Mouse (Mus musculus): ENCODE data around the gene Sft2d2. TPM values are rescaled to one million over a fixed set of nuclear protein-coding genes. Genes with fewer than 3 reads are reported as not detected.

Sft2d2 gene
- total RNA-seq, 1 experiment from 2014 or later = 22.3 TPM

DNA sequence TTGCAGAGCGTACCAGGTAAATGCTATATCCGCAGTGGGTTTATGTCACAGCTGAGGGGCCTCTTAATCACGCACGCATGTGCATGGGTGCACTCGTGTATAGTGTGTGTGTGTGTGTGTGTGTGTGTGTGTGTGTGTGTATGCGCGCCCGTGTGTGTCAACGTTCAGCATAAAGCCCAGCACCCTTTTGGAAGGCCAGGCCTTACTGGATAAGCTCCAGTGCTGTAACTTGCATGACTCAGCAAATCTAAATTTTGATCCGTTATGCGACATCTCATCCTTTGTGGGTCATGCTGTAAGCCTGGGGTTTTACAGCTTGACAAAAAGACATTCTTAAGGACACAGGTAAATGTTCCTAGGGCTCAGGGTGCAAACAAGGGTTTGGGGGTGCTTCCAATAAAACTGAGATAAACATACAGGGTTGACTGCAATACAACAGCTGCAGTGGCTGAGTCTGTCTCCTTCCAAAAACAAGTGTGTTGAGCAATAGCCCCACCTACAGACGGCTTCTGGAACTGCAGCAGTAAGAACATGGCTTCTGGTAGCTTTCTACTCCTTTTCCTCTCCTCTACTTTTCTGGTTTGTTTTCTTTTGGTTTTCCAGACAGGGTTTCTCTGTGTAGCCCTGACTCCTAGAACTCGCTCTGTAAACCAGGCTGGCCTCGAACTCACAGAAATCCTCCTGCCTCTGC, 61.9 kb downstream of the Sft2d2 start:
- DNase-seq = peak; percentile 72

DNA sequence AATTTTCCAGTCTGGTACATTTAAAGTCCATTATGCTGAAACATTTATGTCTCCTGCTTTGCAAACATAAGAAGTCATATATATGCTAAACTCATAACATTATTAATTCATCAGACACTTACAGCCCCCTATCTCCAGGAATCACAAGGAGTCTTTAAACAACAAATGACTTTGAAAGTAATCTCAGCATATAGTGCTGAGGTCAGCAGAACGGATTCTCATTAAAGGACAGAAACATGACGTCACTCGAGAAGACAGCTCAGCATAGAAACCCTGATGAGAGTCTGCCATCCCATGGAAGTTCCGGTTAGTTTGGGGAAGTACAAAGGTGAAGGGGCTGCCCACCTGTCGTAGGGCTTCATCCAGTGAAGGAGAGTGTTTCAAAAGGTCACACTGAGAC, 64.7 kb downstream of the Sft2d2 start:
- DNase-seq = no peak

Other genes starting within 250 kb of the Sft2d2 start
- not detected in 2 replicates for gene Tbx19, start 33.7 kb downstream of the Sft2d2 start, total RNA-seq (2021)
- 50.1 and 51.3 TPM in 2 replicates for gene Tiprl, start 42.6 kb upstream of the Sft2d2 start, total RNA-seq (2021)
- gene Gpr161, start 101.4 kb upstream of the Sft2d2 start, total RNA-seq (2021) = 1.7 and 2.5 TPM in 2 replicates